Mouse (Mus musculus) forebrain, embryonic 10.5 days (tissue): ENCODE data around the gene Pnldc1. TPM values are rescaled to one million over a fixed set of nuclear protein-coding genes. Genes with fewer than 3 reads are reported as not detected.
"Not testable (repeated sequence)": the region's sequence is repeated elsewhere in the genome, so short reads cannot be mapped to it uniquely, and the experiment has no call there.

ENCODE experiments used
- DNase-seq: peaks from one replicate; pipeline ENCODE4 v3.0.0-alpha.2; 2017; ENCODE audit warnings: low spot score; ENCODE audit errors: extremely low spot score
- H3K27ac ChIP-seq: fragments of 300-500 bp; sonication (generic); 2 replicates; pipeline ENCODE4 v1.5.1; 2016; ENCODE audit warnings: mild to moderate bottlenecking
- H3K27me3 ChIP-seq: fragments of 300-500 bp; sonication (generic); 2 replicates; pipeline ENCODE4 v1.6.1; 2016; ENCODE audit warnings: mild to moderate bottlenecking; ENCODE audit not compliant: poor library complexity, severe bottlenecking
- H3K36me3 ChIP-seq: fragments of 300-500 bp; sonication (generic); replicated peaks from 2 replicates; pipeline ENCODE4 v1.6.1; 2016; ENCODE audit warnings: mild to moderate bottlenecking, moderate library complexity
- H3K4me1 ChIP-seq: fragments of 300-500 bp; sonication (generic); 2 replicates; pipeline ENCODE4 v1.6.1; 2016
- H3K4me3 ChIP-seq: fragments of 300-500 bp; sonication (generic); 2 replicates; pipeline ENCODE4 v1.5.1; 2016; ENCODE audit warnings: mild to moderate bottlenecking, moderate library complexity
- H3K9me3 ChIP-seq: fragments of 300-500 bp; sonication (generic); 2 replicates; pipeline ENCODE4 v1.6.1; 2016; ENCODE audit warnings: mild to moderate bottlenecking, moderate library complexity
- WGBS: fragments of 180-500 bp; shearing (Covaris S2); methylation state at CpG from one replicate; pipeline ENCODE4 v1.1.7; 2016; 5-methylcytosine and 5-hydroxymethylcytosine counted together
- polyA plus RNA-seq: library from polyadenylated mRNA; unstranded; fragments of >200 nt; fragmentation: Nextera tagmentation; extraction: Ambion mirVana; gene quantifications from 2 replicates; pipeline ENCODE4 v1.2.1, GENCODE M21; 2016

Gene Pnldc1
- polyA plus RNA-seq, 1 experiment from 2014 or later = 2.7 TPM

- Histone ChIP-seq H3K4me1 (peaks cover 12% of the 10 kb centered on the region), H3K36me3 (peaks cover 23% of the 10 kb centered on the region)
- H3K4me3 ChIP-seq, H3K27me3 ChIP-seq, H3K27ac ChIP-seq, DNase-seq, H3K9me3 ChIP-seq: not testable (repeated sequence)
- WGBS = 87% methylated on average over 5 of the region's 5 CpGs
Measured at GRCm38 (mm10) chr17:12931576-12931975, 21.5 kb upstream of the Pnldc1 start.

- no peak for DNase-seq
- H3K27me3 ChIP-seq = no peaks in the 10 kb centered on the region
- H3K9me3 ChIP-seq = no peaks in the 10 kb centered on the region
- no peak overlapping the region for H3K27ac ChIP-seq
- H3K4me3 ChIP-seq = no peak overlapping the region
- WGBS = 90% methylated on average over 8 of the region's 8 CpGs
- peaks cover 76% of the 10 kb centered on the region for H3K36me3 ChIP-seq
- H3K4me1 ChIP-seq = no peaks in the 10 kb centered on the region
Measured at GRCm38 (mm10) chr17:12925703-12926180, 15.7 kb upstream of the Pnldc1 start.

GRCm38 (mm10) chr17:12925001-12925400, 15.0 kb upstream of the Pnldc1 start:
- 89% methylated on average over 3 of the region's 3 CpGs for WGBS
- DNase-seq = no peak
- peaks cover 83% of the 10 kb centered on the region for H3K36me3 ChIP-seq

GRCm38 (mm10) chr17:12921073-12921472, 11.0 kb upstream of the Pnldc1 start:
- DNase-seq = no peak
- Histone ChIP-seq H3K27me3 (no peaks in the 10 kb centered on the region), H3K27ac (no peak overlapping the region), H3K9me3 (no peaks in the 10 kb centered on the region), H3K36me3 (peaks cover 87% of the 10 kb centered on the region), H3K4me1 (peaks cover 10% of the 10 kb centered on the region), H3K4me3 (no peak overlapping the region)
- whole genome bisulfite sequencing = 97% methylated on average over 1 of the region's 1 CpGs

More at GRCm38 (mm10) chr17:12925001-12925400, 15.0 kb upstream of the Pnldc1 start:
- Histone ChIP-seq H3K4me3 (no peak overlapping the region), H3K9me3 (no peaks in the 10 kb centered on the region), H3K27ac (no peak overlapping the region), H3K27me3 (no peaks in the 10 kb centered on the region), H3K4me1 (no peaks in the 10 kb centered on the region)

GRCm38 (mm10) chr17:12916588-12917380, 6.8 kb upstream of the Pnldc1 start:
- Histone ChIP-seq H3K9me3 (no peaks in the 10 kb centered on the region), H3K4me1 (peaks cover 17% of the 10 kb centered on the region), H3K4me3 (peak overlapping the region; percentile 80), H3K36me3 (peaks cover 74% of the 10 kb centered on the region), H3K27ac (peak overlapping the region; percentile 96), H3K27me3 (no peaks in the 10 kb centered on the region)
- no peak for DNase-seq
- under 1% methylated on average over 40 of the region's 40 CpGs for WGBS

GRCm38 (mm10) chr17:12915881-12916583, 6.0 kb upstream of the Pnldc1 start, which contains the start of gene Mrpl18:
TSS of gene Mrpl18 (minus strand) at chr17:12916345.
- H3K27ac ChIP-seq = peak within 1 kb of the TSS; percentile 96
- WGBS = under 1% methylated on average over 56 of the region's 56 CpGs
- peaks cover 17% of the 10 kb centered on the region for H3K4me1 ChIP-seq
- DNase-seq = peak; percentile 100
- no peaks in the 10 kb centered on the region for H3K9me3 ChIP-seq
- H3K27me3 ChIP-seq = no peaks in the 10 kb centered on the region
- peak within 1 kb of the TSS; percentile 80 for H3K4me3 ChIP-seq
- H3K36me3 ChIP-seq = peaks cover 74% of the 10 kb centered on the region

GRCm38 (mm10) chr17:12915488-12915880, 5.5 kb upstream of the Pnldc1 start, which contains the start of gene Tcp1:
TSS of gene Tcp1 (plus strand) at chr17:12915701.
- Histone ChIP-seq H3K9me3 (no peaks in the 10 kb centered on the region), H3K4me3 (peak within 1 kb of the TSS; percentile 80), H3K27ac (peak within 1 kb of the TSS; percentile 96), H3K36me3 (peaks cover 74% of the 10 kb centered on the region), H3K27me3 (no peaks in the 10 kb centered on the region), H3K4me1 (peaks cover 17% of the 10 kb centered on the region)
- 1% methylated on average over 18 of the region's 18 CpGs for WGBS
- no peak for DNase-seq

GRCm38 (mm10) chr17:12910391-12910790, 361 bp upstream of the Pnldc1 start:
- Histone ChIP-seq H3K4me1 (peaks cover 7% of the 10 kb centered on the region), H3K27ac (no peak overlapping the region), H3K4me3 (no peak overlapping the region), H3K36me3 (peaks cover 68% of the 10 kb centered on the region), H3K9me3 (no peaks in the 10 kb centered on the region), H3K27me3 (no peaks in the 10 kb centered on the region)
- DNase-seq = no peak
- 93% methylated on average over 8 of the region's 8 CpGs for WGBS

GRCm38 (mm10) chr17:12906436-12906835, 3.6 kb downstream of the Pnldc1 start:
- 91% methylated on average over 9 of the region's 9 CpGs for WGBS
- peaks cover 13% of the 10 kb centered on the region for H3K4me1 ChIP-seq
- H3K9me3 ChIP-seq = no peaks in the 10 kb centered on the region
- no peaks in the 10 kb centered on the region for H3K27me3 ChIP-seq
- H3K4me3 ChIP-seq = no peak overlapping the region
- no peak for DNase-seq
- H3K27ac ChIP-seq = no peak overlapping the region
- peaks cover 61% of the 10 kb centered on the region for H3K36me3 ChIP-seq

GRCm38 (mm10) chr17:12905810-12906209, 4.2 kb downstream of the Pnldc1 start:
- Histone ChIP-seq H3K27me3 (no peaks in the 10 kb centered on the region), H3K36me3 (peaks cover 61% of the 10 kb centered on the region), H3K27ac (no peak overlapping the region), H3K9me3 (no peaks in the 10 kb centered on the region), H3K4me1 (peaks cover 13% of the 10 kb centered on the region), H3K4me3 (no peak overlapping the region)
- DNase-seq = no peak
- WGBS = 90% methylated on average over 4 of the region's 4 CpGs

GRCm38 (mm10) chr17:12904349-12904748, 5.7 kb downstream of the Pnldc1 start:
- peaks cover 13% of the 10 kb centered on the region for H3K4me1 ChIP-seq
- no peak overlapping the region for H3K4me3 ChIP-seq
- no peaks in the 10 kb centered on the region for H3K27me3 ChIP-seq
- H3K36me3 ChIP-seq = peaks cover 56% of the 10 kb centered on the region
- no peak for DNase-seq
- 77% methylated on average over 1 of the region's 1 CpGs for WGBS
- H3K27ac ChIP-seq = no peak overlapping the region
- H3K9me3 ChIP-seq = no peaks in the 10 kb centered on the region

GRCm38 (mm10) chr17:12903372-12904333, 6.4 kb downstream of the Pnldc1 start:
- Histone ChIP-seq H3K36me3 (peaks cover 59% of the 10 kb centered on the region), H3K9me3 (no peaks in the 10 kb centered on the region), H3K4me3 (no peak overlapping the region), H3K27me3 (no peaks in the 10 kb centered on the region), H3K27ac (peak overlapping the region; percentile 66), H3K4me1 (peaks cover 13% of the 10 kb centered on the region)
- WGBS = 28% methylated on average over 11 of the region's 12 CpGs
- DNase-seq = peak; percentile 55
